Mouse (Mus musculus) ovary, postnatal 14 days (tissue): ENCODE measurements around the gene Itpk1.

Experiments
- DNase-seq: peaks from one replicate; pipeline ENCODE4 v3.0.0; 2022; ENCODE audit warnings: low spot score

Itpk1 gene

DNA sequence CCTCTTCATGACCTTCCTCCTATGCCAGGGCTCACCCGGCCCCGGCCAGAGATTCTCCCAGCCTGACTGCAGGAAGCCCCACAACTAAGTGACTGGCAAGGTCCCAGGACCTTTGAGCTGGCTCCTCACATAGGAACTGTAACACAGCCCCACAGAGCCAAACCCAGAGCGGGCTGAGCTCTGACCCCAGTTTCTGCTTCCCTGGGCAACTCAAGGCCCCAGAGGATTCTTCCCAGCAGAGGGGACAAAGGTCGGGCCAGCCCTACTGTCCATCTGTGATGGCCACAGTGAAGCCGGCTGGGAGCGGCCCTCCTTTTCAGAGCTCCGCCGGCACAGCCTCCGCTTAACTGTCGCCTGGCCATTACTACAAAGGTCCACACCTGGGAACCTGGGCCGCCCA lies 13.6 kb downstream of the Itpk1 start:
- DNase-seq = no peak

DNA sequence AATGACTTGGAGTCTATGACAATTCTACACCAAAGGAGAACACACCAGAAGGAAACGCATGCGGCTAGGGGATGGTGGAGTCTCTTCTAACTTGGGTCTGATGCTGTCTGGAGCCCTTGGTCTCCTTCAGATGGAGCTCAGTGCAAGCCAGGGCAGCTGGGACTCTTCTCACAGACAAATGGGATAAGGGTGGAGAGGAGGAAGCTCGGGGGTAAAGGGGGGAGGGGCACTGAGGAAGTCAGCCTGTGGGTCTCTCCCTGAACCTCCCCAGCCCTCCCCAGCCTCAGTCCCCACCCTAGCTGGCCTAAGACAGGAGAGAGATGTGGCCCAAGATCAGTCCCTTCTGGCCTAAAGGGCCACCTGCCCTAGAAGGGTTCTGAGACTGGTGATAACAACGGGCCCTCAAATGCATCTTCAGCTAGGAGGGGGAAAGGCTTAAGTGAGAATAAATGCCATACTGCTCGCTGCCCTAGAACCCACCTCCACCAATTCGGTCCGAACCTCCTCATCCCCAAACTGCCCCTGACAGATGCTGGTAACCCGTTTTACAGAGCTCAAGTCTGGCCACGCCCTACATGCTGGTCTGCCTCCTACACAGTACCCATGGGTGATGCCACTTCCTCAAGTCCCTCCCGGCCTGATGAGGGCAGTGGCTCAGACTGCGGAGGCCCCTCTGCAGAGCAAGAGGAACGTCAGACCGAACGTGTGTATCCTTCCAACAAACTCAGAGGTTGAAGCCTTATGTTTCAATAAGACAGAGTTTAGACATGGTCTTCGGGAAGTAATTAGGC lies 14.8 kb downstream of the Itpk1 start:
- DNase-seq = no peak

DNA sequence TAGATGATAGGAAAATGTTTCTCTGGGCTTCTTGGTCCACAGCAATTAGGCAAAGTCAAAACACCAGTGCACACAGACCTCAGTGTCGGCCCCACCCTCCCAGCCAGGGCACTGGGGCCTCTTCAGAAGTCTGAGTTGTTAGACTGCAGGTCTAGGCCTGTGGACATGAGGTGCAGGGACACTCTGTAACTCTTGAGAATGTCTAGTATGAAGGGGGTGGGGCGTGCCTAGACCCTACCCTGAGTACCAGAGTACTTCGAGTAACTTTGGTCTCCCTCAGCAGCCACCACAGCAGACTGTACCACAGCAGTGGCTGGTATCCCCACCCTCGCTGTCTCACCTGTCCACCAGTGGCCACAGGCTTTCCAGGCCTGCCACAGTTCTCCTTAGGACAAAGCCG lies 18.4 kb downstream of the Itpk1 start:
- DNase-seq = no peak

DNA sequence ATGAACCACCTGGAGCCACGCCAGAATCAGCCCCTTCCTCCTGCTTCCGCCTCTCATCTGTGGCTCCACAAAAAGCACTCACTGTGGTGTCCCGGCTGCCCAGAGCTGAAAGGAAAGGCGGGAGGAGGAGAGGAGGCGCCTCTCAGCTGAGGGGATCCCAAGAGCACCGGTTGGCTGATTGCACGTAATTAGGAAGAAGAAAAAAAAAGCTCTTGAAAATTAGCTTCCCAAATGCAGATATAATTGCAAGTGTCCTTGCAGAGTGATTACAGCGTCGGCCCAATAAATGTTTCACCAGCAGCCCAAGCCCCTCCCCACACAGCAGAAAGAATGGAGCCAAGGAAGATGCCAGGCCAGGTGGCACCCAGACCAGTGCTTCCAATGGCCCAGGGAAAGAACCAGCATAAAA lies 19.2 kb downstream of the Itpk1 start:
- no peak for DNase-seq

DNA sequence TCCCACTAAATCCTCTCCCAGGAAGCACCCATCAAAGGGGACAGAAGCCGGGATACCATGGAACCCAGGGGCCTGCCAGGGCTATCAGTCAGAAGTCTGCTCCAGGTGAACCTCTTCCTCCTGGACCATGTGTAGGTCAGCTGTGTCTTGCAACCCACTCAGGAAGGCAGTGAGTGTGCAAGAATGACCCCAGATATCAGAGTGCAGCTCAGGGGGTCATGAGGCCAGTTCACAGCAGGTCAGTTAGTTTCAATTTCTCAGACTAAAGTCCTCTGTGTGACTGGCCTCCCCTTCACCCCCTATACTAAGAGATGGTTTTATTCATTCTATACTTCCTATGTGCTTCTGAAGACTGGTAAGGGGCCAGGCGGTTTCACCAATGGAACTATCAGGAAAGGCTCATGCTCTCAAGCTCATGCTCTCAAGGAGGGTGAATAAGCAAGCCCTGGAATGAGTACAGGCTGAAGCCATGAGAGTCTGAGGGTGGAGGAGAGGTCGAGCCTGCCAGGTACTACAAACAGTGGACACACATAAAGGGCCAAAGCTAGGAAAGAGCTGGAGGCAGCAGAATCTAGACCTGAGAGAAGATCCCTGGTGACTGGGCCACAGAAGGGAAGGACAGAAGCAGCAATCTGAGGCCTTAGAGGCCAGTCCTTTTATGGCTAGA lies 19.9 kb downstream of the Itpk1 start:
- no peak for DNase-seq

DNA sequence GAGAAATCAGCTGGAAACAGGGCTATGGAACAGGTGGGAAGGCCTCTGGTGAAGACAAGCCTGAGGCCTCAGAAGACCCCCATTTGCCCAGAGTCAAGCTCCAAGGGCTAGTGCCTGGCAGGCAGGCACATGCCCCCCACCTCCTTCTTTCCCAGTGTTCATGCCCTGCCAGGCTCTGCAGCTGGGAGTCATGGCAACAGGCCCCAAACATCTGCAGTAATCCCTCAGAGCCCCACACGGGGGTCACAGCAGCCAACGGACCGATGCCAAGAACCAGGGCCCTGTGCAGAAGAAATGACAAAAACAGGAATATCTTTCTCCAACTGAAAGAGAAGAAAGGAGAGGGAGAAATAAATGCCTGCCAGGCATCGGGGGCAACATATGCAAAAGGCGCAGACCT lies 20.8 kb downstream of the Itpk1 start:
- no peak for DNase-seq

GRCm38 (mm10) chr12:102683438-102683837 lies 21.3 kb downstream of the Itpk1 start:
- no peak for DNase-seq

DNA sequence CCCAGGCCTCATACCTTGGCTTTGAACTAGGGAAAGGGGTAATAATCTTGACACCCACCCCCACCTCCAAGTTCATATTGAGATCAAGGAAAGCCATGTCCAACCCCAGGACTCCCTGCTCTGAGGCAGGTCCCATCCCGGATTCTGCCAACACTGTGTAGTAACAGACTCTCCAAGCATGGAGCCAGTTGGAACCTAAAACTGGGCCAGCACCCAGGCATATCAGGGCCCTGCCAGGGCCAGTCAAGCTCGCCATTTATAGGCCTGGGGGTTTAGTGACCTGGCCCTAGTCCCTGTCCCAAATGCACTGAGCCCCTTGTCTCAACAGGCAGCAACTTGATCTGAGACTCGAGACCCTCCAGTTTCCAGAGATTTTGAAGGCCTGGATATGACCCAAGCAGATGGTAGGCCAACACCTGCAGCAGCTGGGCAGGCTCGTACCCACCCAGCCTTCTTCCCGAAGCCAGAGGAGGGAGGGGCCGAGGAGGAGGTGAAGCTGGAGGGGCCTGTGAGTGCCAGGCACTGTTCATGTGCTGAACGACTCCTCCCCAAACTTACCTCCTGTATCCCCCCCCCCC lies 21.9 kb downstream of the Itpk1 start:
- no peak for DNase-seq

- no peak for DNase-seq
Measured at GRCm38 (mm10) chr12:102682085-102682484, 22.6 kb downstream of the Itpk1 start.

DNA sequence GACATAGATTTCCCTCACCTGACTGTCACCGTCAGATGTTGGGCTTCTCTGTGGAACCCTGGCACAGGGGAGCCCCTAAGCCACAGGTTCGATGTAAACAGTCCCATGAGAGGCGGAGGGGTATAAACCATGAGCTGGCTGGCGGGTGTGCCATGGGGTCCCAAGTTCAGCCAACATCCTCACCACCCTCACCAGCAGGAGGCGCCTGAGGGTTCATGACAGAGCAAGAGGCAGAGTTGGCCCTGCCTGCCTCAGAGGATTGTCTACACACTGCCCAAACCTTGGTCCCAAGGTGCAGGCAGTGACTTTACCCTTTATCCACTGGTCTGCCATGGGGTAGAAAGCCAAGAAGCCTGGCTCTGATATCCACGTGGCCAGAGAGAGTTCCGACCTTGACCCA lies 23.1 kb downstream of the Itpk1 start:
- no peak for DNase-seq

DNA sequence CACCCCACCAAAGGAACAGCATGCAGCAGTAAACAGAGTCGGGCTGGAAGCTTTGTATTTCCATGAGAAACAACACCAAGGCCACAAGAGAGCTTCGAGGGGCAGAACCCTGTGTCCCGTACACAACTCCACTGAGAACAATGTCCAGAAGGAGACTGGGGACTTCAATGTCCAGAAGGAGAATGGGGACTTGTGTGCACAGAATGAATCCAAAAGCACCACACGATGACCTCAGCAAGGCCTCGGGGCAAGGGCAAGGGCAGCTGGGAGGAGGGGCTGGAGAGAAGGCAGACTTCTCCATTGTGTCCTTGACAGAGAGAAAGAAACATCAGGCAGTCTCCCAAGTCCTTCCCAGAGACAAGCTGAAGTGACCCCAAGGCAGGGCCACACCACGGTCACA lies 25.9 kb downstream of the Itpk1 start:
- DNase-seq = no peak

GRCm38 (mm10) chr12:102677089-102677488 lies 27.6 kb downstream of the Itpk1 start:
- DNase-seq = no peak

- DNase-seq = no peak
Measured at GRCm38 (mm10) chr12:102674556-102674955, 30.2 kb downstream of the Itpk1 start.

DNA sequence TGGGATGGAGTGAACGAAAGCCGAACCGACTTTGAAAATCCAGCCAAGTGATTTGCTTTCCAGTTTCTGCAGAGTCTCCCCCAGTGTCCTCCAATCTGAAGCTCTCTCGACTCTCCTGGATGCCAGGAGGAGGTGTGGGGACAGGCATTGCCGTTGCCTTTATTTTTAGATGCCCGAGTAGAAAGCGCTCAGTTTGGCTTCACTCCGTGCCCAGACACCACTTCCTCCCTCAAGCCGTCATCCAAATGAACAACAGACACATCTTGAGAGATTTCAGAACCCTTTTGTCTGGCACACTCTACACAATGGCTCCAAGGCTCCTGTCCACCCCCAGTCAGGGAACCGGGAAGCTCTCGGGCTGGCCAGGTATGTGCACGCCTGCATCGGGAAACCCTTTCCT lies 30.6 kb downstream of the Itpk1 start:
- no peak for DNase-seq

DNA sequence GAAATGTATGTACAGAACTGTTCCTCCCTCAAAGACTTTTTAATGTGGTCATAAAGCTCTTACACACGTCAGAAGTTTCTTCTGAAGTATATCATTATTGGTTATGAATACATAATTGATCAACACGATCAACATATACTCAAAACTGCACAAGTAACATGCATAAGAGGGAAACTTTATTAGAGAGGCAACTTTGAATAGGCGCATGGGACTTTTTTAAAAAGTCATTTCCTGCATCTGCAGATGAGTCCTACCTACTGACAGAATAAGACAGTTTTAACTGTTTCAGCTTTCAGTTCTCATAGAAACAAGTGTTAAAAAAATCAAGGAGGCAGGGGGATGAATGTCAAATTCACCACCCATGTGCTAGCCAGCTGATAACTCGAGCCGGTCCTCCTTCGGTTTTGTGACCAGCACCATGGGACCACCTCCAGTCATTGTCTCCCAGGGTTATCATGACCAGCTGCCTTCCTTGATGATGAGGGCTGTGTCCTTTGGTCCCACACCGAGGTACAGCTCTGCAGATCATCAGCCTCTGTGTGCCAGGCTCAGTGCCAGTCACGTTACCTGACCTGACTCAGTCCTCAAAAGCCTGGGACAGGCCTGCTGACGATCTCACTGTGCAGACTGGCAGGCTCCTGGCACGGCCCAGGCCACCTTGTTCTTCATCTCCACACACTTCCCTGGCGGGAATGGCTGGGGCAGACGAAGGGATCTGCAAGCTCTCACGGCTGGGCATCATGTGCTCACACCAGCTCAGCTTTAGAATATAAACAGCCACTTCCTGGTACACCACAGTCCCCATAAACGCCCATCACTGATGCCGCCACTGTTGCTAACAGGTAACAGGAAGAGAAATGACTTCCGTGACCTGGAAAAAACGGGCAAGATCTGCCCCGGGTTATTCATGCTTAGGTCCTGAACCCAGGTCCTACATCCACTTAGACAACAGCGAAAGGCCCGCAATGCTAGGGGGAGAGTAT lies 31.6 kb downstream of the Itpk1 start:
- no peak for DNase-seq

- no peak for DNase-seq
Measured at GRCm38 (mm10) chr12:102672176-102672575, 32.6 kb downstream of the Itpk1 start.

- DNase-seq = no peak
Measured at GRCm38 (mm10) chr12:102670848-102671247, 33.9 kb downstream of the Itpk1 start.

- no peak for DNase-seq
Measured at GRCm38 (mm10) chr12:102665465-102666202, 39.1 kb downstream of the Itpk1 start.

GRCm38 (mm10) chr12:102664052-102664448 lies 40.7 kb downstream of the Itpk1 start:
- DNase-seq = no peak

GRCm38 (mm10) chr12:102663349-102664051 lies 41.2 kb downstream of the Itpk1 start:
- DNase-seq = no peak

GRCm38 (mm10) chr12:102661772-102662171 lies 43.0 kb downstream of the Itpk1 start:
- DNase-seq = no peak
